8 mouse cellular contexts compared by ENCODE assay signal in genomic region chr15:13173840-13174617, GRCm38 (mm10). TPM values are rescaled to one million over a fixed set of nuclear protein-coding genes. Genes with fewer than 3 reads are reported as not detected.
DNase-seq lines count a peak whose midpoint lies in the region; ATAC-seq and TF ChIP-seq lines count a peak whose summit lies in the region.

No protein-coding gene starts in this region.

- H3K27ac ChIP-seq in heart, embryonic 13.5 days (replicated peaks), result peak overlapping the region; percentile 54; the same call in 1 of the 2 replicates
- peak overlapping the region; percentile 92 for H3K27ac ChIP-seq in midbrain, embryonic 10.5 days (replicated peaks)

- no peaks in the 10 kb centered on the region for H3K36me3 ChIP-seq in heart, embryonic 13.5 days
- no peaks in the 10 kb centered on the region for H3K36me3 ChIP-seq in midbrain, embryonic 10.5 days

- peak overlapping the region; percentile 79 for H3K9ac ChIP-seq in heart, embryonic 13.5 days

- H3K4me1 ChIP-seq in heart, embryonic 13.5 days, result peaks cover 14% of the 10 kb centered on the region
- peaks cover 40% of the 10 kb centered on the region for H3K4me1 ChIP-seq in midbrain, embryonic 10.5 days

- H3K4me2 ChIP-seq in heart, embryonic 13.5 days, result peak overlapping the region; percentile 91

- peak; percentile 12 for TF ChIP-seq CTCF in Patski (IDR thresholded peaks at IDR 0.05)

- in situ Hi-C loops in Patski (cut with MboI; ENCODE audit: low pct_unique_long_range_greater_than_20kb), result loop anchor here (10.0 kb wide), 1 partner anchor 71 kb away; no protein-coding TSS in a partner anchor

- CTCF ChIA-PET in Patski (lab: Charles Lee), result interaction anchor here (0.8 to 4.9 kb wide), 8 partner anchors 39 to 686 kb away, joined by 3 to 36 read pairs (median 3); no protein-coding TSS in a partner anchor

- POLR2A ChIA-PET in Patski (lab: Charles Lee), result interaction anchor here (0.7 to 1.1 kb wide), 4 partner anchors 70 to 98 kb away, joined by 3 to 4 read pairs (median 3); no protein-coding TSS in a partner anchor

- H3K4me3 ChIP-seq in heart, embryonic 13.5 days, result peak overlapping the region; percentile 65
- peak overlapping the region; percentile 82 for H3K4me3 ChIP-seq in midbrain, embryonic 10.5 days

- ATAC-seq in heart, embryonic 13.5 days (ENCODE audit: extremely low read depth, insufficient number of reproducible peaks, low FRiP score, low TSS enrichment), result no peak
- ATAC-seq in Patski, result peak; percentile 3
- no peak for ATAC-seq in cerebellum, adult (ENCODE audit: insufficient number of reproducible peaks, low FRiP score, low TSS enrichment)

- H3K9me3 ChIP-seq in heart, embryonic 13.5 days, result no peaks in the 10 kb centered on the region
- no peaks in the 10 kb centered on the region for H3K9me3 ChIP-seq in midbrain, embryonic 10.5 days (replicated peaks)

- DNase-seq in heart, adult 11 months, result no peak
- no peak for DNase-seq in Patski (ENCODE audit: low read depth, low spot score)
- peak; percentile 2 for DNase-seq in forelimb bud, embryonic 11.5 days (ENCODE audit: low read depth, low spot score)
- no peak for DNase-seq in midbrain, embryonic 10.5 days (ENCODE audit: low spot score)
- DNase-seq in testis, postnatal 10 days (ENCODE audit: low spot score), result no peak
- DNase-seq in cerebellum, postnatal 14 days, result no peak

- 1% methylated on average over 27 of the region's 27 CpGs for WGBS in heart, embryonic 13.5 days
- WGBS in midbrain, embryonic 10.5 days, result under 1% methylated on average over 27 of the region's 27 CpGs

- H3K27me3 ChIP-seq in heart, embryonic 13.5 days (replicated peaks), result peaks cover 12% of the 10 kb centered on the region
- H3K27me3 ChIP-seq in Patski, result no peaks in the 10 kb centered on the region
- peaks cover 41% of the 10 kb centered on the region for H3K27me3 ChIP-seq in midbrain, embryonic 10.5 days (ENCODE audit: low read depth, poor library complexity, severe bottlenecking)

RNA-seq across cellular contexts. Expression of gene Cdh6, which starts 0.6 kb away (rescaled TPM):
- polyA plus RNA-seq in heart, embryonic 13.5 days (2015; fragmentation: Nextera tagmentation; extraction: Ambion mirVana), result 1.7 and 2.3 TPM in 2 replicates
- 106 TPM for polyA plus RNA-seq in Patski (2021)
- 11.8 and 15.1 TPM in 2 replicates for polyA plus RNA-seq in midbrain, embryonic 10.5 days (2016; fragmentation: Nextera tagmentation; extraction: Ambion mirVana)
